Mouse (Mus musculus) neural tube, embryonic 15.5 days (tissue): ENCODE measurements around the gene Tmem101. TPM values are rescaled to one million over a fixed set of nuclear protein-coding genes. Genes with fewer than 3 reads are reported as not detected.
"Not testable (repeated sequence)": the region's sequence is repeated elsewhere in the genome, so short reads cannot be mapped to it uniquely, and the experiment has no call there.

Source experiments
- ATAC-seq: fragments of 200-750 bp; cut with Nextera tagmentation; 2 replicates; pipeline ENCODE4 v1.8.0; 2017; ENCODE audit warnings: mild to moderate bottlenecking, moderate TSS enrichment, moderate library complexity; ENCODE audit not compliant: low FRiP score
- H3K27ac ChIP-seq: fragments of 300-500 bp; sonication (generic); replicated peaks from 2 replicates; pipeline ENCODE4 v1.5.1; 2015; ENCODE audit warnings: mild to moderate bottlenecking, inconsistent platforms
- H3K27me3 ChIP-seq: fragments of 300-500 bp; sonication (generic); replicated peaks from 2 replicates; pipeline ENCODE4 v1.6.1; 2015; ENCODE audit warnings: inconsistent platforms
- H3K36me3 ChIP-seq: fragments of 300-500 bp; sonication (generic); 2 replicates; pipeline ENCODE4 v1.6.1; 2015; ENCODE audit warnings: inconsistent platforms
- H3K4me1 ChIP-seq: fragments of 300-500 bp; sonication (generic); 2 replicates; pipeline ENCODE4 v1.6.1; 2015; ENCODE audit warnings: inconsistent platforms
- H3K4me2 ChIP-seq: fragments of 300-500 bp; sonication (generic); 2 replicates; pipeline ENCODE4 v1.6.1; 2015; ENCODE audit warnings: inconsistent platforms, mild to moderate bottlenecking, moderate library complexity
- H3K4me3 ChIP-seq: fragments of 300-500 bp; sonication (generic); replicated peaks from 2 replicates; pipeline ENCODE4 v1.5.1; 2015; ENCODE audit warnings: mild to moderate bottlenecking, inconsistent platforms
- H3K9ac ChIP-seq: fragments of 300-500 bp; sonication (generic); replicated peaks from 2 replicates; pipeline ENCODE4 v1.6.1; 2015; ENCODE audit warnings: mild to moderate bottlenecking, inconsistent platforms
- H3K9me3 ChIP-seq: fragments of 300-500 bp; sonication (generic); replicated peaks from 2 replicates; pipeline ENCODE4 v1.6.1; 2016; ENCODE audit warnings: inconsistent platforms
- WGBS: fragments of 180-500 bp; shearing (Covaris S2); methylation state at CpG from one replicate; pipeline ENCODE4 v1.1.7; 2015; ENCODE audit warnings: mixed read lengths; 5-methylcytosine and 5-hydroxymethylcytosine counted together
- polyA plus RNA-seq: library from polyadenylated mRNA; unstranded; fragments of >200 nt; fragmentation: Nextera tagmentation; extraction: Ambion mirVana; gene quantifications from 2 replicates; pipeline ENCODE4 v1.2.1, GENCODE M21; 2015

Tmem101 gene
- polyA plus RNA-seq, 1 experiment from 2014 or later = 41.5 TPM

DNA sequence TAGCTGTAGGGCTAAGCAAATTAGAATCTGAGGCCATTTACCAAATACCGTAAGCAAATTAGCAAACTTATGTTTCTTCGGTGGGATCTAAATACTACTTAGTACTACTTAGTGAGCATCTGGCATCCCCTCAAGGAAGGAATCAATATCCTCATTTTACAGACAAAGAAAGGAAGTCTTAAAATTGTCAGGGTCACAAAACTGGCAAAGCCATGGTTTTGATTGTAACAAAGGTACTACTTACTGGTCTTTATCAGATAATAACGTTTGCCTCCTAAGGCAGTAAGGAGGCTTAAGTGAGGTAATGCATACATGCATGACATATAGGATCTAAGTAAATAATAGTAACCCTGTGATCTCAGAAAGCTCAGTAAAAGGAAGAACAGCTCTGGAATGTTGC is 29.5 kb upstream of the Tmem101 start:
- H3K27ac ChIP-seq = peak overlapping the region; percentile 98
- H3K9me3 ChIP-seq = no peaks in the 10 kb centered on the region
- H3K27me3 ChIP-seq = no peaks in the 10 kb centered on the region
- peaks cover 37% of the 10 kb centered on the region for H3K4me1 ChIP-seq
- peak overlapping the region; percentile 93 for H3K4me3 ChIP-seq
- peak overlapping the region; percentile 94; the same call in 1 of the 2 replicates for H3K9ac ChIP-seq
- ATAC-seq = no peak
- peaks cover 14% of the 10 kb centered on the region for H3K36me3 ChIP-seq
- H3K4me2 ChIP-seq = peak overlapping the region; percentile 63
- WGBS = 34% methylated on average over 3 of the region's 3 CpGs

DNA sequence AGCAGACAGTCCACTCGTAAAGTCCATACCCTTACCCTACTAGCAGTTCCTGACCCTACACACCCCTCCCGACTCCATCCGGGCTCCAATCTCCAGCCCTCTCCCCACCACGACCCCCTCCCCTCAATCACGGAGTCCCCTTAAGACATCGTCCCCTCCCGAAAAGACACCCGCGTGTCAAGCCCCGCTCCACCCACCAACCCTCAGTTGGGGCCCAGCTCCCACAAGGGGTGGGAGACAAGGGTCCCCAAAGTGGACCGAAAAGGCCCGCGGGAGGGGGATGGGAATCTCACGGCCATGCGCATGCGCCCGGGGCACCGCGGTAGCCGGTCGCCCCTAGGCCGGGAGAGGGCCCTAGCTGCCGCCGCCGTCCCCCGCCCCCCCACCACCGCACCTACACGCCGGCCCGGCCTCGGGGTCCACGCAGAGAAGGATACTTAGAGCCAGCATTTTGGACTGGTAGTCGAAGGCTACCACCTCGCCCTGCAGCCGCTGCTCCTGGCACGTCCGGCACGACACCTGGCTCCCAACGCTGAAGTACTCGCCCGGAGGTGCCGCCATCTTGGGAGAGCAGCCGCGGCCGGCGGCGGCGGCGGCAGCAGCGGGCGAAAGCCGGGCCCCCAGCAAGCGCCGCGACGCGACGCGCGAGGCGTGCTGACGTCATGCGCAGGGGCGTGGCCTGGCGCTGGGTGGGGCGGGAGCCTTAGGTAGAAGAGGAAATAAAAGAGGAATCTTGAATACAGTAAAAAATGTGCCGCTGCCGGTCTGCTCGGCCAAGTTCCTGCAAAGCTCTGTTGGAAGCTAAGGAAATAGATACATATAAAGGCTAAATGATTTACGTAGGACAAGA is 28.7 kb upstream of the Tmem101 start, which contains the start of gene Lsm12:
Gene Lsm12, minus strand, starts transcription at position 651 of the 850 bp plus-strand sequence.
- Histone ChIP-seq H3K27me3 (no peaks in the 10 kb centered on the region), H3K9me3 (no peaks in the 10 kb centered on the region), H3K27ac (peak within 1 kb of the TSS; percentile 98), H3K4me1 (peaks cover 36% of the 10 kb centered on the region), H3K4me3 (peak within 1 kb of the TSS; percentile 93), H3K36me3 (peaks cover 16% of the 10 kb centered on the region), H3K9ac (peak within 1 kb of the TSS; percentile 94), H3K4me2 (peak within 1 kb of the TSS; percentile 63)
- under 1% methylated on average over 67 of the region's 70 CpGs for WGBS
- ATAC-seq = peak; percentile 89

DNA sequence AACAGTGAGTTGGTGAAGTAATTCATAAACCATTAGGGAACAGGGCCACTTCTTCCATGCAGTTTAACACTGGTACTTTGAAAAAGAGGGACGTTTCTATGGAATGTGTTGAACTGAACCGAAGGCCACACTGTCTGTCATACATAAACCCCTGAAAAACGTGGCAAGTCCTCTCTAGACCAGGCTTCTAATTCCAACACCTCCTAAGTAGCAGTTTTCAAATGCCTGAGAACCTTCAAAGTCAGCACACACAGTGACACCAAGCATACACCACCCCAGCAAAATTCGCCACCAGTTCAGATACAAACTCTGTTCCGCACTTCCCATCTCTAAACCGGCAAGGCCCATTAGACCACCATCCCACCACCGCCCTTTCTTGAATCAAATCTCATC is 28.0 kb upstream of the Tmem101 start:
- 5% methylated on average over 7 of the region's 7 CpGs for WGBS
- Histone ChIP-seq H3K4me3 (peak overlapping the region; percentile 93), H3K9me3 (no peaks in the 10 kb centered on the region), H3K9ac (peak overlapping the region; percentile 94), H3K27me3 (no peaks in the 10 kb centered on the region), H3K27ac (peak overlapping the region; percentile 98), H3K36me3 (peaks cover 19% of the 10 kb centered on the region), H3K4me1 (peaks cover 36% of the 10 kb centered on the region), H3K4me2 (peak overlapping the region; percentile 63)
- ATAC-seq = no peak

DNA sequence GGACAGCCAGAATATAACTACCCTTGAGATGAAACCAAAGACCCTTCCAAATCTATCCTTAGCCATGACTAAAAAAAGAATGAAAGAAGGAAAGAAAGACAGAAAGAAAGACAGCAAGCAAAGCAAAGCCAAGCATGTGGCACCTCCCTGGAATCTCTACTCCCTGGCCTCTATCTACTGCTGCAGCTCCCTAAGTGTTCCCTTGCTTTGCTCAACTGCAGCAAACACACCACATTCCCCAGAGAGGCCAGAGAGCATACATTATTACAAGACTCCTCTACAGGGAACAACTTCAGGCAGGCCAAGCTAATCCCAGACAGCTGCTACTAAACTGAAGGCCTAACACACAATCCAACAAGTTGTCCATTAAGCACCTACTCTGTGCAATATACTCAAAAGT is 23.6 kb upstream of the Tmem101 start:
- ATAC-seq = no peak
- Histone ChIP-seq H3K4me2 (no peak overlapping the region), H3K36me3 (peaks cover 45% of the 10 kb centered on the region), H3K4me1 (peaks cover 26% of the 10 kb centered on the region), H3K9ac (no peak overlapping the region), H3K27me3 (no peaks in the 10 kb centered on the region), H3K27ac (no peak overlapping the region), H3K9me3 (no peaks in the 10 kb centered on the region), H3K4me3 (no peak overlapping the region)

DNA sequence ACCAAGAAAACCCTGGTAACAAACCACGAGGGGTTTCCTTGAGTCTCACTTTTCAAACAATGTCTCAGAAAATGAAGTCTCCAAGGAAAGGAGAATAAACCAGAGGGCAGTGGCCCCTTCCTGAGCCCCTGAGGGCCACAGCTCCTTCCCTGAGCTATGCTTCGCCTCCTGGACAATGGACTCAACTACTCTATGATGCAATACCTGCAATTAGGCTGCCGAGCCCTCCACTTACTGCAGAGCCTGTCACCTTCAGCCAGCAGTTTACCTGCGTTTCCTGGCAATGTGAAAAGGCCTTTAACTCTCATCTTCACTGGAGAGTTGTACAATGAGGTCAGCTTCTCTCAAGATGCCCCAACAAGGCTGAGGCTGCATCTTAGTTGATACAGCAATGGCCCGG is 12.5 kb upstream of the Tmem101 start:
- Histone ChIP-seq H3K4me1 (no peaks in the 10 kb centered on the region), H3K27ac (no peak overlapping the region), H3K9me3 (no peaks in the 10 kb centered on the region), H3K9ac (no peak overlapping the region), H3K4me2 (no peak overlapping the region), H3K27me3 (no peaks in the 10 kb centered on the region), H3K4me3 (no peak overlapping the region), H3K36me3 (peaks cover 43% of the 10 kb centered on the region)
- 86% methylated on average over 5 of the region's 5 CpGs for WGBS
- ATAC-seq = no peak

DNA sequence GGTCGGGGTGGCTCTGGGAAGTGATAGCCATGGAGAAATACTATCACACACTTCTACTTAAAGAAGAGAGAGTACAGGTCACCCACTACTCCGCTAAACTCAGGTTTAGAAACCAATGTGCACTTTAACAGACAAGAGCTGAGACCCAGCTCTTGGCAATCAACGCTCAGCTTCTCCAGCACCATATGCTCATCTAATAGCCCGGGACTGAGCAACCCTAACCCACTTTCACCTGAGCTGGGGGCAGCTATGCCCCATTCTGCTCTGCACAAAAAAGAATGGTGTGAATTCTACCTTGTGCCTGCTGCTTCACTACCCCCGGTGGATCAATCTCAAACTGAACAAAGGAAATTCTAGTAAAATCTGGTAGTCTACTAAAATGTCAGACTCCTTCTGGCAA is 11.3 kb upstream of the Tmem101 start:
- Histone ChIP-seq H3K9me3 (no peaks in the 10 kb centered on the region), H3K9ac (no peak overlapping the region), H3K27me3 (no peaks in the 10 kb centered on the region), H3K36me3 (peaks cover 52% of the 10 kb centered on the region), H3K4me1 (no peaks in the 10 kb centered on the region), H3K4me3 (no peak overlapping the region), H3K27ac (no peak overlapping the region), H3K4me2 (no peak overlapping the region)
- no peak for ATAC-seq
- WGBS = 92% methylated on average over 5 of the region's 5 CpGs

DNA sequence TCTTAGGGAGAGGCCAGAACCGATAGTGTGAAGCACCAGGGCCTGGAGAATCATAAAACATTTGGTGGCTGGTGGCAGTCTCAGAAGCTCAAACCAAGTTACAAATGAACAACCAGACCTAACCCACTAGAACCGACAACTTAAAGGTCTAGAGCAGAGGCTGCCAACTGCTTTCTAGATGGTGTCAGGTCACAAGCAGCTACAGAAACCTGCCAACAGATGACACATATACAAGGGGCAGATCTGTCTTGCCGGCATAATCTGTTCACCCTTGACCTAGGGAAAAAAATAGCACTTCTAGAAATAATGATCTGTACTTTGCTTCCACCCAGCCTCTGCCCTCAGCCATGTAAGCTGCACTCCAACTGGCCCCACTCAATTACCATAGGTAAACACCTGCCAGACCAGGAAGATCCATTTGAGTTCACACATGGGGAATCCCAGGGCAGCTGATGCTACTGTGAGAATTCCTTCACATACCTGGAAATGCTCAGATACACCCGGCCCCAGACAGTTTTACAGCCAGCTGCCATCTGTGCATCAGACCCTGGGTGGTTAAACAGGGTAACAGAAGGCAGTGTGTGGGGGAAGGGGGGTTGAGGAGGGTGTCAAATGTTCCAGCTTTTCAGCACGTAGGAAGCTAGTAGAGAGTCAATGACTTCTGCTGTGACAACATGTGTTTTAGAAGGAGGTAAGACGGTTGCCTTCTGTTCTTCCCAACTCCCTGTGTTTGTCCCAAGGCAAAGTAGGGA is 9.9 kb upstream of the Tmem101 start:
- no peak overlapping the region for H3K4me2 ChIP-seq
- H3K36me3 ChIP-seq = peaks cover 60% of the 10 kb centered on the region
- ATAC-seq = no peak
- no peaks in the 10 kb centered on the region for H3K27me3 ChIP-seq
- no peaks in the 10 kb centered on the region for H3K4me1 ChIP-seq
- no peak overlapping the region for H3K4me3 ChIP-seq
- no peak overlapping the region for H3K9ac ChIP-seq
- H3K9me3 ChIP-seq = no peaks in the 10 kb centered on the region
- WGBS = 63% methylated on average over 6 of the region's 6 CpGs
- no peak overlapping the region for H3K27ac ChIP-seq

DNA sequence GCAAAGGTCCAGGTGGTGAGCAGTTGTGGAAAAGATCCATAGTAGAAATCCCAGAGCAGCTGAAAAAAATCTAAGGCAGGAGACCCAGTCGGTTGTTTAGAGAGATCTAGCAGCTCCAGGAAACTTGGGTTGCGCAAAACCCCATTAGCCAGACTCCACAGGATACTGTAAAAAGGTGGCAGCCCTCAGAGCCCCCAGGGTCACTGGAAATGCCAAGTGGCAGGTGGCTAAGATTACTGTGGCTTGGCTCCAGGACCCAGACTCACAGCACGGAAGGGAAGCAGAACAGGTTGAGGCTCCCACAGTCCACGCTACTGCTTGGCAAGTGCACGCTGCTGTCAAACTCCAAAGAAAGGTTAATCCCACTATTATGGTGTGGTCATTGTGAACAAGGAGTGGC is 3.6 kb upstream of the Tmem101 start:
- Histone ChIP-seq H3K27me3 (no peaks in the 10 kb centered on the region), H3K4me3 (no peak overlapping the region), H3K27ac (no peak overlapping the region), H3K4me2 (no peak overlapping the region), H3K9ac (no peak overlapping the region), H3K4me1 (peaks cover 10% of the 10 kb centered on the region), H3K9me3 (no peaks in the 10 kb centered on the region), H3K36me3 (peaks cover 30% of the 10 kb centered on the region)
- 79% methylated on average over 5 of the region's 5 CpGs for WGBS
- ATAC-seq = no peak

- WGBS = 80% methylated on average over 2 of the region's 2 CpGs
- H3K4me2 ChIP-seq, ATAC-seq, H3K9me3 ChIP-seq, H3K9ac ChIP-seq, H3K27ac ChIP-seq, H3K4me3 ChIP-seq, H3K27me3 ChIP-seq: not testable (repeated sequence)
- Histone ChIP-seq H3K4me1 (peaks cover 15% of the 10 kb centered on the region), H3K36me3 (peaks cover 29% of the 10 kb centered on the region)
These were observed 1.8 kb upstream of the Tmem101 start for GRCm38 (mm10) chr11:102158024-102158423.

- WGBS = 6% methylated on average over 1 of the region's 1 CpGs
- no peak overlapping the region for H3K4me3 ChIP-seq
- peaks cover 15% of the 10 kb centered on the region for H3K4me1 ChIP-seq
- peak overlapping the region; percentile 91; the same call in 1 of the 2 replicates for H3K4me2 ChIP-seq
- H3K36me3 ChIP-seq = peaks cover 28% of the 10 kb centered on the region
- no peak; the same call in 1 of the 2 replicates for ATAC-seq
- no peaks in the 10 kb centered on the region for H3K9me3 ChIP-seq
- H3K27ac ChIP-seq = peak overlapping the region; percentile 54; the same call in 1 of the 2 replicates
- H3K27me3 ChIP-seq = no peaks in the 10 kb centered on the region
- H3K9ac ChIP-seq = no peak overlapping the region
These were observed 534 bp upstream of the Tmem101 start for GRCm38 (mm10) chr11:102156786-102157089.

GRCm38 (mm10) chr11:102147213-102147989 is 8.8 kb downstream of the Tmem101 start:
- H3K4me2 ChIP-seq = peak overlapping the region; percentile 13; the same call in 1 of the 2 replicates
- H3K27me3 ChIP-seq = peaks cover 72% of the 10 kb centered on the region
- H3K4me3 ChIP-seq = no peak overlapping the region
- no peak overlapping the region for H3K9ac ChIP-seq
- no peak for ATAC-seq
- 0 out of 2 replicates have a peak, but pooled peaks cover 2% of the 10 kb centered on the region for H3K36me3 ChIP-seq
- 13% methylated on average over 34 of the region's 34 CpGs for WGBS
- no peak overlapping the region for H3K27ac ChIP-seq
- H3K9me3 ChIP-seq = no peaks in the 10 kb centered on the region
- H3K4me1 ChIP-seq = peaks cover 23% of the 10 kb centered on the region
